Mouse (Mus musculus) heart, embryonic 11.5 days (tissue): ENCODE results near the gene Polr2h. TPM values are rescaled to one million over a fixed set of nuclear protein-coding genes. Genes with fewer than 3 reads are reported as not detected.

Experiments
- ATAC-seq: fragments of 200-750 bp; cut with Nextera tagmentation; replicated peaks from 2 replicates; pipeline ENCODE4 v1.8.0; 2017; ENCODE audit warnings: moderate library complexity; ENCODE audit not compliant: insufficient number of reproducible peaks, low FRiP score, low TSS enrichment
- H3K27ac ChIP-seq: fragments of 300-500 bp; sonication (generic); 2 replicates; pipeline ENCODE4 v1.5.1; 2014; ENCODE audit warnings: mild to moderate bottlenecking, low read depth, low read length
- H3K27me3 ChIP-seq: fragments of 300-500 bp; sonication (generic); 2 replicates; pipeline ENCODE4 v1.6.1; 2014; ENCODE audit warnings: mild to moderate bottlenecking, low read length, mixed read lengths; ENCODE audit not compliant: control insufficient read depth, insufficient read depth
- H3K36me3 ChIP-seq: fragments of 300-500 bp; sonication (generic); 2 replicates; pipeline ENCODE4 v1.6.1; 2014; ENCODE audit warnings: mild to moderate bottlenecking, low read length, moderate library complexity, mixed read lengths; ENCODE audit not compliant: control insufficient read depth, insufficient read depth
- H3K4me1 ChIP-seq: fragments of 300-500 bp; sonication (generic); 2 replicates; pipeline ENCODE4 v1.6.1; 2014; ENCODE audit warnings: low read length; ENCODE audit not compliant: control insufficient read depth, insufficient read depth
- H3K4me2 ChIP-seq: fragments of 300-500 bp; sonication (generic); 2 replicates; pipeline ENCODE4 v1.6.1; 2014; ENCODE audit warnings: mild to moderate bottlenecking, moderate library complexity
- H3K4me3 ChIP-seq: fragments of 300-500 bp; sonication (generic); 2 replicates; pipeline ENCODE4 v1.5.1; 2014; ENCODE audit warnings: low read depth, low read length
- H3K9ac ChIP-seq: fragments of 300-500 bp; sonication (generic); 2 replicates; pipeline ENCODE4 v1.6.1; 2014; ENCODE audit warnings: mild to moderate bottlenecking, low read depth, low read length, moderate library complexity
- H3K9me3 ChIP-seq: fragments of 300-500 bp; sonication (generic); replicated peaks from 2 replicates; pipeline ENCODE4 v1.6.1; 2016; ENCODE audit warnings: low read length; ENCODE audit not compliant: control insufficient read depth
- WGBS: fragments of 180-500 bp; shearing (Covaris S2); extraction: QIAGEN DNeasy Blood & Tissue Kit; methylation state at CpG from one replicate; pipeline ENCODE4 v1.1.7; 2014; ENCODE audit not compliant: insufficient replicate concordance; 5-methylcytosine and 5-hydroxymethylcytosine counted together
- polyA plus RNA-seq: library from polyadenylated mRNA; unstranded; fragments of >200 nt; fragmentation: Nextera tagmentation; extraction: Ambion mirVana; gene quantifications from 2 replicates; pipeline ENCODE4 v1.2.1, GENCODE M21; 2014

The Polr2h gene
- polyA plus RNA-seq, 1 experiment from 2014 or later: 65.9 TPM

DNA sequence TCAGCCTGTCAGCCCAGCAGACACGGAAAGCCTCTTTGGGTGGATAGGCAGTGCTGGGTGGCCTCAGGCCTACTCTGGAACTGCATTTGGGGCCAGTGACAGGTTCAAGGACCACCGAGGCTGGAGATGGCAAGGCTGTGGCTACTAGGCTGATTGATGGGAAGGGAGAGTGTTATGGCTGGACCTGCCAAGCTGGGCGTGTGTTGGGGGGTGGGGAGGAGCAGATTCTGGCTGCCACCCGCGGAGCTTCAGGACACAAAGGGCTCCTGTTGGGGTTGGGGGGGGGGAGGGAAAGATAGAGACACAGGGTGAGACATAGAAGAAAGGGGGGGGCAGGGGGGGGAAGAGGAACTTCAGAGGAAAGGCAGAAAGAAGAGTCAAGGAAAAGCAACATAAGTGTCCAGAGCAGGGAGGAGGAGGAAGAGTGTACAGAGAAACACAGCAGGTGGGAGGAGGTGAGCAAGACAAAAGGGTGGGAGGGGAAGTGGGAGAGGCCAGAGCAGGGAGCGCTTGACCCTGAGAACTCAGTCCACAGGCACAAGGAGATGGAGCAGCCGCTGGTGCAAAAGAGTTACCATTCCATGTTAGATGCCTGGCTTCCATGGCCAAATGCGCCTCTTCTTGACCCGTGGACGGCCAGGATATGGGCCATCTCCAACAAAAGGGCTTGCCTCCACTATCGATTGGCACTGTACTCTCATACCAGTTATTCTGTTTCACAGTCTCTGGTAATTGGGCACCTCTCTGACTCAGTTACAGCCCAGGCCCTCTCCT lies 3.0 kb upstream of the Polr2h start:
- Histone ChIP-seq H3K36me3 (no peaks in the 10 kb centered on the region), H3K4me1 (peaks cover 27% of the 10 kb centered on the region), H3K4me3 (peak overlapping the region; percentile 61; the same call in 1 of the 2 replicates), H3K27ac (no peak overlapping the region), H3K4me2 (peak overlapping the region; percentile 90), H3K9ac (0 out of 2 replicates have a peak overlapping the region, but pooled peaks have one; percentile 10), H3K27me3 (no peaks in the 10 kb centered on the region), H3K9me3 (no peaks in the 10 kb centered on the region)
- ATAC-seq: no peak
- WGBS: 37% methylated on average over 11 of the region's 11 CpGs

- 45% methylated on average over 2 of the region's 2 CpGs for WGBS
- peak overlapping the region; percentile 90 for H3K4me2 ChIP-seq
- no peaks in the 10 kb centered on the region for H3K27me3 ChIP-seq
- peaks cover 27% of the 10 kb centered on the region for H3K4me1 ChIP-seq
- H3K36me3 ChIP-seq: no peaks in the 10 kb centered on the region; the same call in 1 of the 2 replicates
- ATAC-seq: no peak
- no peaks in the 10 kb centered on the region for H3K9me3 ChIP-seq
- peak overlapping the region; percentile 75 for H3K9ac ChIP-seq
- H3K4me3 ChIP-seq: peak overlapping the region; percentile 61
- no peak overlapping the region for H3K27ac ChIP-seq
Observed at GRCm38 (mm10) chr16:20715161-20715560, 2.3 kb upstream of the Polr2h start.

GRCm38 (mm10) chr16:20715566-20715965 lies 1.9 kb upstream of the Polr2h start:
- Histone ChIP-seq H3K9me3 (no peaks in the 10 kb centered on the region), H3K9ac (peak overlapping the region; percentile 75), H3K4me2 (peak overlapping the region; percentile 90), H3K36me3 (peaks cover 4% of the 10 kb centered on the region; the same call in 1 of the 2 replicates), H3K27me3 (no peaks in the 10 kb centered on the region), H3K4me1 (peaks cover 27% of the 10 kb centered on the region), H3K27ac (peak overlapping the region; percentile 88), H3K4me3 (peak overlapping the region; percentile 61)
- no peak for ATAC-seq
- WGBS: 2% methylated on average over 12 of the region's 12 CpGs

- H3K9me3 ChIP-seq: no peaks in the 10 kb centered on the region
- peak overlapping the region; percentile 90 for H3K4me2 ChIP-seq
- H3K4me1 ChIP-seq: peaks cover 27% of the 10 kb centered on the region
- WGBS: 0% methylated on average over 45 of the region's 68 CpGs
- H3K9ac ChIP-seq: peak overlapping the region; percentile 75
- peak; percentile 74 for ATAC-seq
- peaks cover 4% of the 10 kb centered on the region; the same call in 1 of the 2 replicates for H3K36me3 ChIP-seq
- peak overlapping the region; percentile 88 for H3K27ac ChIP-seq
- H3K4me3 ChIP-seq: peak overlapping the region; percentile 61
- no peaks in the 10 kb centered on the region for H3K27me3 ChIP-seq
Observed at GRCm38 (mm10) chr16:20715976-20716840, 1.3 kb upstream of the Polr2h start.

DNA sequence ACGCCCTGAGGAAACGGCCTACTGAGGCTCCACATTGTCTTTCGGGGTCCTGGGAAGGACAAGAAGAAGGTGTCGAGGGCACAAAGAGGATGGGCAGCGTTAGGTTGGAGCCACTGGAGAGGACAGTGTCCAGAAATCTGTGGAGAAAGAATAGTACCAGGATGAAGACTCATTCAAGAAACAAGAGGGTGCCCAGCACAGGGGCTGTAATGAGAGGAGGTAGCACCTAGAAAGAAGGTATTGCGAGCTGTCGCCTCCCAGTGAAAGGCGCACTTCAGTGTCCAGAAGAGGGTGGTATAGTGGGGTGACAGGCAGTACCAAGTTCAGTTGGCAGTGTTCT lies 654 bp upstream of the Polr2h start:
- peak overlapping the region; percentile 61 for H3K4me3 ChIP-seq
- H3K27ac ChIP-seq: peak overlapping the region; percentile 88
- no peak for ATAC-seq
- H3K4me2 ChIP-seq: peak overlapping the region; percentile 90
- H3K36me3 ChIP-seq: peaks cover 9% of the 10 kb centered on the region; the same call in 1 of the 2 replicates
- WGBS: 0% methylated on average over 8 of the region's 8 CpGs
- H3K27me3 ChIP-seq: no peaks in the 10 kb centered on the region
- peak overlapping the region; percentile 75 for H3K9ac ChIP-seq
- H3K4me1 ChIP-seq: peaks cover 27% of the 10 kb centered on the region
- no peaks in the 10 kb centered on the region for H3K9me3 ChIP-seq

DNA sequence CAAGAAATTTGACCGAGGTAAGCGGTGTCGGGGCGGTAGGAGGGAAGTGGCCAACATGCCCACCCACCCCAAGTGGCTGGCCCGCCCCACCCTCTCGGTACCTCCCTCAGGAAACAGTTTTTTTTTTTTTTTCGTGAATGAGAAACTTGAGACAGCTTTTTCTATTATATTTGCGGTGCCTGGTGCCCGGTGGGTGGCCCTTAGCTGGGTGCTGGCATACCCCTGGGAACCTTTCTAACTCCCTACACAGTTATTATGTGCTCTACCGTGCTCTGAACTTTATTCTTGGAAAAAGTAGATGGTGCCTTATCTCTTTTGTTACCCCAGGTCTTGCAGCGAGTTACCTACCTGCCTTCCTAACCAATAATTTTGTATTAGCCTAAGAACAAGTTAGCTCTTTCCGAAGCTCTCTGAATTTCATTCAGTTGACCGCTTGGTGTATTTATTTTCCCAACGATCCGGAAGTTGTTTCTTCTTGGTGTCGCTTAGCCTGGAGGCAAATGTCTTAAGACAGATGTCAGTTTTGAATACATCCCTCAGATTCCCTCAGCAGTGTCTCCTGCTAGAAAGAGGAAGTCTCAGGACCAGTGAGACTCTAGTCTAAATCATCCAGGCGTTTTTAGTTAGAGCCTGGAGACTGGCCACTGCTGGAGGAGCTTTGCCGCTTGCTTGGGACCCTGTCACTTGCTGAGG lies 659 bp downstream of the Polr2h start:
- Histone ChIP-seq H3K36me3 (peaks cover 11% of the 10 kb centered on the region; the same call in 1 of the 2 replicates), H3K4me3 (peak overlapping the region; percentile 61), H3K4me1 (peaks cover 27% of the 10 kb centered on the region), H3K4me2 (peak overlapping the region; percentile 90), H3K27ac (peak overlapping the region; percentile 88), H3K9ac (peak overlapping the region; percentile 75), H3K9me3 (no peaks in the 10 kb centered on the region), H3K27me3 (no peaks in the 10 kb centered on the region)
- ATAC-seq: peak; percentile 12; the same call in 1 of the 2 replicates
- WGBS: 3% methylated on average over 18 of the region's 18 CpGs

GRCm38 (mm10) chr16:20721808-20722207 lies 4.3 kb downstream of the Polr2h start:
- no peak overlapping the region for H3K9ac ChIP-seq
- ATAC-seq: no peak
- H3K4me3 ChIP-seq: no peak overlapping the region
- H3K36me3 ChIP-seq: peaks cover 11% of the 10 kb centered on the region; the same call in 1 of the 2 replicates
- H3K27ac ChIP-seq: no peak overlapping the region
- WGBS: 74% methylated on average over 10 of the region's 10 CpGs
- 0 out of 2 replicates have a peak, but pooled peaks cover 3% of the 10 kb centered on the region for H3K27me3 ChIP-seq
- no peaks in the 10 kb centered on the region for H3K9me3 ChIP-seq
- peaks cover 7% of the 10 kb centered on the region; the same call in 1 of the 2 replicates for H3K4me1 ChIP-seq
- H3K4me2 ChIP-seq: no peak overlapping the region

GRCm38 (mm10) chr16:20722736-20723135 lies 5.3 kb downstream of the Polr2h start:
- 47% methylated on average over 4 of the region's 4 CpGs for WGBS
- 0 out of 2 replicates have a peak, but pooled peaks cover 3% of the 10 kb centered on the region for H3K27me3 ChIP-seq
- H3K9me3 ChIP-seq: no peaks in the 10 kb centered on the region
- no peak overlapping the region for H3K4me2 ChIP-seq
- peaks cover 11% of the 10 kb centered on the region; the same call in 1 of the 2 replicates for H3K36me3 ChIP-seq
- no peak overlapping the region for H3K27ac ChIP-seq
- H3K9ac ChIP-seq: no peak overlapping the region
- no peak overlapping the region for H3K4me3 ChIP-seq
- H3K4me1 ChIP-seq: peaks cover 5% of the 10 kb centered on the region; the same call in 1 of the 2 replicates
- no peak for ATAC-seq
